Mouse (Mus musculus) spleen, adult 18-20 months (tissue): ENCODE data around the gene Mbtd1.
A peak's percentile ranks its signal among the peaks of the same experiment; 100 is the strongest.
"Not testable (repeated sequence)": the region's sequence is repeated elsewhere in the genome, so short reads cannot be mapped to it uniquely, and the experiment has no call there.

Experiments used
- DNase-seq, 2 experiments: peaks; one replicate each; pipeline ENCODE4 v3.0.0; 2022; ENCODE audit warnings: mixed read lengths in 2 of 2

Mbtd1 gene

DNA sequence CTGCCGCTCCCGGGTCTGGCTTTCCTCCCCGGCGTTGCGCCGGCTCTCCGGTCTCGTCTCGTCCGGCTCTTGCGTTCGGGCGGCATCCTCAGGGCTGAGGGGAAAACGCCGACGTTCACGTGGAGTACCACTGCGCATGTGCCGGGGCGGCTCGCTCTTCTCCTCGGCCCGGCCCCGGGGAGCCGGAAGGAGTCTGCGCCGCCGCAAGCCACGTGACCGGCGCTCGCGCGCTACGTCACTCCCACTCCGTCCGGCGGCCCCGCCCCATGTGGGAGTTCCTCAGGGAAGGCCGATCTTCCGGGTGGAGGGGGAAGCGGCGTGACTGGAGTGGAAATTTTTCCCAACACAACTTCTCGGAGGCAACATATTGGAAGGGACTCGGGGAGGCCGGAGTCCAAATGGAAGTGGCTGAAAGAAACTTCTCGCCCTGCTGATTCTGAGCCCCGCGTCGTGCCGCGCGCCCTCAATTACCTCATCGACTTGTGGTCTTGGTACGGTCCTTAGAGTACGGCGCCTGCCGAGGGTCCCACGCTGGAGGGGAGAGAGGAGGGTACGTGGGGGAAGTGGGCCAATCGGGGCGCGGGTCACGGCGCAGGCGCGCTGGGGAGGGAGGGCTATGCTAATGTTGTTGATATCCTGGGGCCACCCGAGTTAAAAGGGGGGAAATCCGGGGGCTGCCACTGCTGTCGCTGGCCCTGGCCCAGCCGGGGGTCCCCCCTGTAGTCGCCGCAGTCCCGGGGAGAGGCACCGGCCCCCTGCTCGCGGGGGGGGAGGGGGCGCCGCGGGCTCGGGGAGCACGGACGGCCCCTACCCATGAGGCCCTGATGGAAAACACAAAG is at the start of gene Mbtd1, which contains the start of gene Utp18:
Mbtd1 (plus strand) TSS at position 281 of the 839 bp plus-strand sequence.
Utp18 (minus strand) TSS at position 195 of the 839 bp plus-strand sequence.
- DNase-seq: peak; percentile 99

DNA sequence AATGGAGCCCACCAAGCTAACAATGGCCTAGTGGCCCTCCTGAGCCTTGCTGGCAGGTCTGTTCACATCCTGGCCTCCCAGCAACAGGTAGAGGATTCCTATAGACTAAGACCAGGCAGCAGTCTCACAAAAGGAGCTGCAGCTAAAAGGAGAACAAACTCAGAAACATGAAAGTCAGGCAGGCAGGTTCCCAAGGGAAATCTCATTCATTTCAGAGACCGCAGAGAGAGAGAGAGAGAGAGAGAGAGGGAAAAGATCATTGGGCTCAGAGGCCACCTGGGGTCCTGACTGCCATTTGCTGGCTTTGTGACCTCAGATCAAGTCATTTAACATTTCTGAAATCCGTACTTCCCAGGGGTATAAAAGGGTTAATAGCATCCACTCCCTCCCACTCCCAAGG is 38.3 kb upstream of the Mbtd1 start:
- no peak for DNase-seq

DNA sequence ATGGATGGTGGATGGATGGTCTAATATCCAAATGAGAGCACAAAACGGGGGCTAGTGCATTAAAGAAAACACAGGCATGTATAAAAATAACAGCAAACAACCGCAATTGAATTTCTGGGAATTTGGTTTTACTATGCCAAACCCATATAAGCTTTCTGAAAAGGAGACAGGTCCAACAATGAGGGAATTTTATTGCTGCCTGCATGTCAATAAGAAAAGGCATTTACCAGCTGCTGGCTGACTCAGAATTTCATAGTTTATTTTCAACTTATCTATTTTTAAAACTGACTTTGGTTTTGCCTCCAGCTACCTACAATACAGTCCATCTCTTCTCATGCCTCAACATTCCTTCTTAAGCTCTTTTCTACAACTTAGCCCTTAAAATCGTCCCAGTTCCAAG is 33.1 kb upstream of the Mbtd1 start:
- no peak for DNase-seq

DNA sequence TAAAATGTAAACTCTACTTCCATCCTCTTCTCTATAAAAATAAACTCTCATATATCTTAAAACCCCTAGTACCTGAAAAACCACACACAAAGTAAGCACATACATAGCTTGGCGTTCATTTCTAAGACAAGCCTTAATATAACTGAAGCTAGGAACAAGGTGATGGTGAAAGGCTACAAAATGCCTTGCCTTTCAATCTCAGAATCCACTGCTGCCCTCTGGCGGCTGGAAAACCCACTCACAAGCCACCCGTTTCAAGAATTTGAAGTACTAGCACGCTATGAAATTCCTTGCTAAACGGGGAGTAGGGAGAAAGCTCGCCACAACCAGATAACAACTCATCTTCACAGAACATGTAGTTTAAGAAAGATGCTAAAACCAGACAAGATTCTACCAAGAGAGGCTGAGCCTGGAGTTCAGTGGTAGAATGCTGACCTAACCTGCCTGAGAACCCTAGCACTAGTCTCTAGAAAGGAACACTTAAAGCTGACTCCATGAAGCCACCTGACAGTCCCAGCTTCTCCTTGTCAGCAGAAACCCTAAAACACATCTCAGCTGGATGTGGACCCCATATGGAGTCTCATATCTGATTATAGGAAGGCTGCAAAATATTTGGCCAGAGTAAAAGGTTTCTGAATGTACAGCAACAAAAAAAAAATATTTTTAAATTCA is 29.2 kb upstream of the Mbtd1 start:
- peak; percentile 12 to 67 for DNase-seq

DNA sequence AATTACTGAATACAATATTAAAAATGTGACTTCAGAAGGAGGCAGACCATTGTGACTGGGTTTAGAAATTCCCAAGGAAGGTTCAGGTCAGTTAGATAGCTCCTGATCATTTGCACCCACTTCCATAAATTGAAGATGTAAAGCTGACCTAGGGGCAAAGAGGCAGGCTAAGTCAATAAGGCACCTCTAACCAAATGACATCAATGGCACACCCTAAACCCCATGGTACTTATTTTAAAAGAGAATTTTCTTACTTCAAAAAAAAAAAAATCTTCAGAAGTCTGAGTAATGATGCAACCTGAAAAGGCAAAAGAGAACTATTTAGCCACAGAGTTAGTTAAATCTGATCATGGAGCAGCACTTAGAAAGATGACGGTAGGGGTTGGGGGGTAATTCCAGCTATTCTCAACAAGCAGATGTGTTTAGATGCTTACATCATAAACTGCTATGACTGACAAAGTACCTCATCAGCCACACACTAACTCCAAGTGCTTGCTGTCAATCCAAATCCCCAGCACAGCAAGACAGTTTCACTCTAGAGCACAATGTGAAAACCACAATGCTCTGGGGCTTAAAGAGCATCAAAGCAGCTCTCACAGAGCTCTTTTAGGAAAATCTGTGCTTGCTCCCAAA is 25.0 kb upstream of the Mbtd1 start:
- DNase-seq: no peak

DNA sequence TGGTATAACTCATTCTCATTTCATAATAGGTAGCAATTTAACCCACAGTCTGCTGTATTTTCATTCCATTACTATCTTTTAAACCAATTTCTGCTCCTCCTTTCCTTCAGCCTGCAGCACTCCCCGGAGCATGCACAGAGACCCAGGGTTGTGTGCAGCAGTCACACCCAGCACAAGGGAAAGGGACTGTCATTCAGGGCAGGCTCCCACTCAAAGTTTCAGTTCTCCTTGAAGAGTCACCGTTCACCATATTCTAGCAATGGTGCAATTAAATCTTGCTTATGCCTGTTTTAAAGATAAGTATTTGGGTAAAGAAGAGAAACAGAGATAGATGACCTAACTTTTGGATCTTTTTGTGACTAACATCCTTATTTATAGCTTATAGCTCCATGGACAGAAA is 24.5 kb upstream of the Mbtd1 start:
- no peak for DNase-seq

DNA sequence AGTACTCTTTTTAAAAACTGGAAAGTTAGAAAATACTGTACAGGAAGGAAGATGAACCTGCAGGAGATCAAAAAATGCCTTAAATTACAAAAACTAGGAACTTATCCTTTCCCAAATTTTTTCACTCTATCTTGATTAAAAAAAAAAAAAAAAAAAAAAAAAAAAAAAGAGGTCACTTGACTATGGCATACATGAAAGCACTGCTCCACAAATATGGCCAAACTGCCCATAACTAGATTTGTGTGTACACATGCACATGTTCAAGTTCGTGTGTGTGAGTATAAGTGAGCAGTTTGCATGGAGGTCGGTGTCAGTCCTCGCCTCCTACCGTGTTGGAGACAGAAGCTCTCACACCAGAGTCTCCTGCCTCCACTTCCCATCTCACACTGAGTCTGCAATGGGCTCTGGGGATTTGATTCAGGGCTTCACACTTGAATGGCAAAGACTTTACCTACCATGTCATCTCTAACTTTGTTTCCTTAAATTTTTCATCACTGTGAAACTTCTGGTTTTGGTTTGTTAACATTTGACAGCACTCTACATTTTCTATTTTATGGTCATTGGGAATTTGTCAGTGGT is 23.5 kb upstream of the Mbtd1 start:
- no peak for DNase-seq

DNA sequence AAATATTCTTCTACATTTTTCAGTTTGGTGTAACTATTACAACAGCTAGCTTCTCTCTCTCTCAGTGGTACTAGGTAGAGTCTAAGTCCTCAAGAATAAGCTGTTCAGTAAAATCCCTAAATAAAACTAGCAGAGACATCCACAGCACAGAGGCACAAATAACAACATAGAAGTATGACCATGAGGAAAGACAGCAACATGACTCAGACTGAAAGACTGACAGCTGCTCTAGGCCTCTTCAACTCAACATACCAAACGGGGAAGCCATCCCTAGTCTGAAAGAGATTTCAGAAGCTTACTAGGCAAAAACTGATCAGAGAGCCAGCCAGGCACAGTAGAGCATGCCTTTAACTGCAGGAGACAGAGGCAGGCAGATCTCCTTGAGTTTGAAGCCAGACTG is 23.0 kb upstream of the Mbtd1 start:
- no peak for DNase-seq

DNA sequence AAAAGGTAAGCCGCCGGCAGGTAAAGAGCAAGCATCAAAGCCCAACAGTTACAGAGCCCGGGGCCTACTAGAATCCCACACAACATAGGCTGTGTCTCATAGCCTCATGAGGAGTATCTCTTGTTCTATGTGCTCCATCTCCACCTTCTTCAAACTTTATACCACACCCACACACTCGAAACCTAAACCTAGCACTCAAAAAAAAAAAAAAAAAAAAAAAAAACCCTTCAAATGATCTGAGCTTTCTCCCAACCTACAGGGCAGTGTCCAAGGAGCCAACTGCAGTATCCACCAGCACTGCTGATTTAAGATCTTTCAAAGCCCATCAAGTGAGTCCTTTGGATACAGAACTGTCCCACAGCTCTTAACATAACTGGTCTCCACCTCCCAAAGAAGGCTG is 1.6 kb upstream of the Mbtd1 start:
- DNase-seq: no peak

DNA sequence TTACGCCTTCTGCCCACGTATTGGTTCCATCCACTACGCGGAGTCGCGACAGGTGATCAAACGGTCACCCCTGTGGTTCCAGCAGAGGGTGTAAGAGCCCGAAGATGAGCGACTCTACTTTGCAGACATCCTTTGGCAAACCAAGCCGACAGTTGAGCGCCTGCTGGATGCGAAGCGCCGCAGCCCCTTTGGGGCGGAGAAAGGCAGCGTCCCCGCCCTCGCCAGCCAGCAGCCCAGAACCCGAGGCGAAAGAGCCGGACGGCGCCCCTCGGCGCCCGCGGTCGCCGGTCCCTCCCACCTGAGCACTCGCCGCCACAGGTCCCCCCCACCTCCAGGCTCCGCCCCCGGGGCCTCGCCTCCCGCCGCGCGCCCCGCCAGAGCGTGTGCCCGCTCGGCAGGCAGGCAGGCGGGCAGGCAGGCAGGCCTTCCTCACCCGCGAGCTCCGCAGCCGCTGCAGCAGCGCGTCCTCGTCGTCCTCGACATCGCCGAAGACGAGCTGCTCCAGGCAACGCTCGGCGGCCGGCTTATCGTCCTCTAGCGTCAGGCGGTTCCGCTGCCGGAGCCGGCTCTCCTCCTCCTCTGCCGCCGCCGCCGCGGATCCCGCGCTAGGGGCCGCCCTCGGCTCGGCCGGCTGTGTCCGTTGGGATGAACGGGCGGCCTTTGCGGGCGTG is 616 bp upstream of the Mbtd1 start:
- peak; percentile 69 to 74 for DNase-seq

DNA sequence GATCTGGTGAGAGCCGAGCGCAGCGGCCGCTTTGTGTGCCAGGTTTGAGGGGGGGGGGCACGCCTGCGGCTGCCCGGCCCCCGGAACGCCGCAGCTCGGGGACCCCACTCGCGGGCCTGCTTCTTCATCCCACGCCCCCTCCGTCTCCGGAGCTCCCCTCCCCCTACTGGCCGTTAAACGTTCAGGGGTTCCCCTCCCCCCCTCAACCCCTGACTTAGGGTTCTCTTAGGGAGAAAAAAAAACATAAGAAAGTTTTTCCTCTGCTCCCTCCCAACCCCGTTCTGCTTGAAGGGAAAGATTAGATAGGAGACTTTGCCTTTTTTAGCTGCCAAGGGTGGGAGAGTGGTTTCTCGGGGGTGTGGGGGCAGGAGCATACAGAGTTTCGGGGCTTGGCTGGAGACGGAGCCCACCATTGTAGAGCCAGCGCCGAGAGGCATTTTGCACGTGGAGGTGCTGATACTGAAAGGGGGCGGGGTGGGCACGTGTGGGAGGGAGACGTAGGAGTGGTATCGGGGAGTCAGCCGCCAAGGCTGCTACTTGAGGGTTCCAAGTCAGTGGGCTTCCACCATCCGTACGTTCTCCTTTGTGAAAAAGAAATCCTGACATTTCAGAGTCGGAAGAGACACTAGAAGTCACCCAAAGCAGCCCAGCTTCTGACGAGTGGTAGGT is 893 bp downstream of the Mbtd1 start:
- DNase-seq: peak; percentile 14 to 18

DNA sequence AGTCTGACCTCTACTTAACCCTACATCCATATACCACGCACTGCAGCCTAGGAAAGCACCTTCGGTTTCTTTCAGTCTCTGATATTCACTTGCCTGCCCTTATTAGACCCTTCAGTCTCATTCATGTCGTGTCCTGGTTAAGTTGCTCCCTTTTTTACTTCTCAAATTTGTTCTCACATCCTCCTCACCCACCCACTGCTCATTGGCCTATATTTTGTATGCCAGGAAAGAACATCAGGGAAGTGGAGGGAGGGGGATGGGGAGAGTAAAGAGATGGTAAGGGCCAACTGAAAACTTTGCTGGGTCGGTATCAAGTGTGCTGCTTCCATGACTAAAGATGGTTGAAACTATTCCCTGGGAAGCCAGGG is 1.4 kb downstream of the Mbtd1 start:
- DNase-seq: no peak

DNA sequence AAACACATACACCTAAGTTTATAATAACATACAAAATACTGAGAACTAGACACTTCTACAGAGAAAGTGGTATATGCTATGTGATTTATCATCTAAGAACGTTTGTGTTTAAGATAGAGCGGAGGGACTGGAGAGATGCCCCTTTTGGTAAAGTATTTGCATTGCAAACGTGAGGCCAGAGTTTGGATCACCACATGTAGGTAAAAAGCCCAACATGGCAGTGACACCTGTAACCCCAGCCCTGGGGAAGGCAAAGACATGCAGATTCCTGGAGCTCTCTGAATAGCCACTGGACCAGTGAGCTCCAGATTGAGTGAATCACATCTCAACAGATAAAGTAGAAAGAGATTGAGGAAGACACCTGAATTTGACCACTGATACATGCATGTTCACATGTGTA is 12.1 kb downstream of the Mbtd1 start:
- no peak for DNase-seq

DNA sequence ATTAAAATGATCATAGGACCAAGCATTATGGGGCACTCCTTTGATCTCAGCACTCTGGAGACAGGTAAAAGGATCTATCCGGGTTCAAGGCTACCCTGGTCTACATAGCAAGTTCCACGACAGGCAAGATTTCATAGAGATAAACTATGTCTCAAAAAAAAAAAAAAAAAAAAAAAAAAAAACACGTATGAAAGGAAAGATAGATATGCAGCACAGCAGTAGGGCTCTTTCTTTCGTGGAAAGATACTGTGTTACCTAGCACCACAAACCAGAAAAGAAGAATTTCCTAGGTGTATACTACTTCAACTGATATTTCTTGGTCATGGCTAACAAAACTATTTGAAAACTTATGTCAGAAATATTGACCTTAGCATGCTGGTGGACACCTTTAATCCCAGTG is 21.2 kb downstream of the Mbtd1 start:
- DNase-seq: no peak

DNA sequence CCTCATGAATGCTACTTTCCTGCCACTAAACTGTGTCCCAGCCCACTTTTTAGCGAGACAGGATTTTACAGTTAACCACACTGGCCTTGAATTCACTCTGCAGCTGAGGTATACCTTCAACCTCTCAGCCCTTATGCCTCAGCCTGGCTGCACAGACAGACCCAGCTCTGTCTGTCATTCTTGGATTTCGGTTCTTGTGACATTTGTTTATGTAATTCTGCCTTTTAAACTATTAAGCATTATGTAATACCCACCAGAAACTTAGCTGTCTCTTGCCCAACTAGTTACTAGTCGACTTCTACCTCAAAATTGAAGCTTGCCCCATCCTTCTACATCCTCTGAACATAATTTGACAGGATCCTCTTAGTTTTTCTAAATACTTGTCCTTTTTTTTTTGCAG is 22.2 kb downstream of the Mbtd1 start:
- no peak for DNase-seq

DNA sequence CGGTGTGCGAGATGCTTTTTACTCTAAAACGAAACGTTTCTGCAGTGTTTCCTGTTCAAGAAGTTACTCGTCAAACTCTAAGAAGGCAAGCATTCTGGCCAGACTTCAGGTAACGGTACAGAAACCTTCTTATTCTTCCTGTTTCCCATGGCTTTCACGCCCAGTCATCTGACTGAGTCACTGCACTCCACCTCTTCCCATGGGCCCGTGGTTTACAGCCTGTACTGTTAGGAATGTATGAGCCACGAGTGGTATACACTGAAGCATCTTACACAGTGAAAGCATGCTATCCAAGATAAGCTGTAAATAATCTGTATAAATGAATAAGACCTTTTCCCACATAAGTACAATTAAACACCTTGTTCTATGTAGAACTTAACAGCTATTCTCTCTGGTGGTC is 23.2 kb downstream of the Mbtd1 start:
- no peak for DNase-seq

DNA sequence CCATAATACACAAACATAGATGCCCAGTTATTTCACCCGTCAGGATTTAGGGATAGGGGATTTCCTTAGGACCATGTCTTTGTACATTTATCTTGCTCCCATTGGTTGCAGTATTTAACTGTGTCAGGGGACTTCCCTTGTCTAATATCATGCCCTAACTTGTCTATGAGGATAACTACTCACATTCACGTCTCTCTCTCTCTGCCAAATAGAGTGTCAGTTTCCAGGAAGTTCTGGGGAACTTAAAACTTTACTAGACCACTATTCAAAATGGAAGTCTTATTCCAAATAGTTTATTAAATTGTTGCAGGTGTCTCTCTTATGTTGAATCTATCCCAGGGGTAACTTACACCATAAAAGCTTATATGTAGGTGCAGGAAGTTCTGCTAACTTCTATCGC is 26.0 kb downstream of the Mbtd1 start:
- DNase-seq: no peak

DNA sequence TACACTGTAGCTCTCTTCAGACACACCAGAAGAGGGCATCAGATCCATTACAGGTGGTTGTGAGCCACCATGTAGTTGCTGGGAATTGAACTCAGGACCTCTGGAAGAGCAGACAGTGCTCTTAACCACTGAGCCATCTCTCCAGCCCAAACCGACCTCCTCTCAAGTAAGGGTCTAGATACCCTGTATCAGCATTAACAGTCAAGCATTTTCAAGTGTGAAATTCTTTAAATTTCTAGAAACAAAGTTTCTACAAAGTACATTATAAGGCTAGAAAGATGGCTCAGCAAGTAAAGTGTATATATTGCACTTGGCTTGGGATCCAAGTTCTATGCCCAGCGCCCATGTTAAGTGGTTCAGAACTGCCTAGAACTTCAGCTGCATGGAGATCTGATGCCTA is 29.4 kb downstream of the Mbtd1 start:
- DNase-seq: not testable (repeated sequence)

DNA sequence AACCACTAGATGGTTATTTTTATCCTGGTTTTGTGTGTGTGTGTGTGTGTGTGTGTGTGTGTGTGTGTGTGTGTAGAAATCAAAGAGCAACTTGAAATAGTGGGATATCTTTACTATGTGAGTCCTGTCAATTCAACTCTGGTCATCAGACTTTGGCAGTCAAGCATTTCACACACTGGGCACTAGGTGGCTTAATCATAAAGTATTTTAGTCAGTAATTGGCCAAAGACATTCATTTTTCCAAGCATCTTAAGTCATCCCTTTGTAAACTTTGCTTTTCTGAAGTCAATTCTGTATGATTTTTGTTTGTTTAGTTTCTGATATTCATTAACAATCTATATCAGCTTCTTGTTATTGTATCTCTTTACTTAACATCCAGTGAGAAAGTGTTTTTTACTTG is 43.5 kb downstream of the Mbtd1 start:
- DNase-seq: no peak

DNA sequence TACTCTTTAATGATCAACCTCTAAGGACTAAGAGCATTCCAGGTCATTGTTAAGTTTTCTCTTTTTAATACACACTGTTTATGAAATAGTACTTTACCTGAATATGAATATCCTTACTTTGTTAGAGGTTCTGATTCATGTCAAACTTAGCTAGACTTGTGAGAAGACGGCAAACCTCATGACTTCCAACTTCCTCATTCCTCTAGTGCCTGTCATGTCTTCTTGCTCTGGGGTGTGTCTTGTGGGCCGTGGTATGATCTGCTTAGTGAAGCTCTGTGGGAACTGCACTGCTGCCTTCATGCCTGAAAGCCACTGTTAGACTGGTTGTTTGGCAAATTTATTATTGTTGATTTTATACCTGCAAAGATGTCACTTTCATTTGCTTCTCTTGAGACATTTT is 55.3 kb downstream of the Mbtd1 start:
- no peak for DNase-seq

DNA sequence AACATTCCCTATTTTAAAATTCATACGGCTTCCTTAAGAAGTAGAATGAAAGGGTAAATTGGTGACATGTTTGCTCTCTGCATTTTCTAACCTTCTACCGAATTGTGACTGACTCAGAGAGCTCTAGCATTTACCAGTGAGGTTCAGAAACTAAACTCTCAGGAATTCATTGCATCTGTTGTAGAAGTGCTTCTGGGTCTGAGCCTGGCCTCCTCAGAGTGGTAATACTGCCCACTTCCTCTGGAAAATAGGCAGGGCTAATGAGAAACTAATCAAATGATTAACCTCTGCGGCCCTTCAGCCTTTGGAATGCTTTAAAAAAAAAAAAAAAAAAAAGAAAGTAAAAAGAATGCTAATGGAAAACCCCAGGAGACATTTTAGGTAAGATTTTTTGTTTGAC is 59.3 kb downstream of the Mbtd1 start:
- DNase-seq: no peak

DNA sequence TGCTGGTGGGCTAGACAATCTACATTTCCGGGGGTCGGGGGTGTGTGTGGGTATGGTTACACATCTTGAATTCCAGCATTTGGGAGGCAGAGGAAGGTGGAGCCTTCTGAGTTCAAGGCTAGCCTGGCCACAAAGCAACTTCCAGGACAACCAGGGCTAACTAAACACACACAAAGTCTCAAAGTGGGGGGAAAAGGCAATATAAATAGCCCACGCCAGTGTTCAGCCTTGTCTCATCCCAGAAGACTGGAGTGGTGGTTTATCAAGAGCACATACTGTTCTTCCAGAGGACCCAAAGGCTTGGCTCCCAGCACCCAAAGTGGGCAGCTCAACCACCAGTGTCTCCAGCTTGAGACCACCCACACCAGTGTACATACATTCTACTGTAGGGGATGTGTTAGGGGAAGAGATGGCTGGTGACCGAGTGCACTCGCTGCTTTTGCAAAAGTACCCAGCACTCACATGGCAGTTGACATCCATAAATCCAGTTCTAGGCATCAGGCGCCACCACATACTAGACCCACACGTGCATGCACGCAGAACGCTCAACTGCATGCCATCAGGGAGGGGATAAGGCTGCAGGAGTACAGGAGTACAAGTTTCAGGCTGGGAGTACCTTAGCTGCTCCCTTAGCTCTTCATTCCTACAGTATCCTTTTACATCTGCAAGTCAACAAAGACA is 63.4 kb downstream of the Mbtd1 start:
- DNase-seq: no peak
